Mouse (Mus musculus): Measurements from ENCODE around the gene Adamts20. TPM values are rescaled to one million over a fixed set of nuclear protein-coding genes. Genes with fewer than 3 reads are reported as not detected.

Gene Adamts20
- polyA plus RNA-seq, 1 experiment from 2014 or later = 2.4 TPM

DNA sequence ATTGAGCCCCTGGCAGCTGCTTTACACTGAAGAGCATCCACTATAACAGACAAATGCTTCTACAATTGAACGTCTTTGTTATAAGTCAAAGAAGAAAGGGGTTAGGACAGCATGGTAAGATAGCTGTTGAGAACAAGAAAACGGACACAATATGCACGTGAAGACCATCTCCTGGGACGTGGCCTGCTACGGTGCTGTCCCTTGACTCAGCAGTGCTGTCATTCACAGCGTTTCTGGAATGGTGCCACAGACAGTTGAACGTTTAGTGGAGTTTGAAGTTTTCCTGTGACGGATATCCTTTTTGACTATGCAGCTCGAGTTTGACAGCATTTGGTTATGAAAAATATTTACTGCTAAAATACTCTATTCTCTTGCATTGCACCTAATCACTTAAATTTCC, 157.3 kb downstream of the Adamts20 start:
- Histone ChIP-seq H3K27me3 (ENCODE audit: insufficient read depth, poor library complexity, severe bottlenecking) (no peaks in the 10 kb centered on the region), H3K9me3 (no peaks in the 10 kb centered on the region), H3K36me3 (no peaks in the 10 kb centered on the region), H3K4me1 (no peaks in the 10 kb centered on the region), H3K27ac (no peak overlapping the region), H3K4me3 (no peak overlapping the region)
- WGBS = 76% methylated on average over 9 of the region's 9 CpGs
- DNase-seq (ENCODE audit: low spot score) = no peak

DNA sequence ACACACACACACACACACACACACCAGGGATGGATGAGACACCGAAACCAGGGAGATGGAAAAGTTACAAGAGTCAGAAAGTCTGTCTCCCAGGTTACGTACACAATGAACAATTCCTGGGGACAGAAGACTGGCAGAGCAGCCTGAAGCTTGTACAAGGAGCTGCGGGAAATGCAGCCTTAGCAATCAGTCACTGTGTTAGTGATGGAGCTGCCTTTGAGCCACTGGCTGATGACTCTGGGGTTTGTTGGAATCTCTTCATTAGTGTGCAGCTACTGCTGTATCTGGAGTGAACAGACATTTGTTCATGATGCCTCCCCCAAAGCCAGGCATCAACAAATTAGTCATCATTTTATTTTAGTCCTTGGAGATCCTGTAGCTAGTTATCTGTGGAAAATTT, 162.1 kb downstream of the Adamts20 start:
- WGBS = 78% methylated on average over 3 of the region's 3 CpGs
- Histone ChIP-seq H3K27ac (no peak overlapping the region), H3K9me3 (no peaks in the 10 kb centered on the region), H3K27me3 (ENCODE audit: insufficient read depth, poor library complexity, severe bottlenecking) (no peaks in the 10 kb centered on the region), H3K36me3 (no peaks in the 10 kb centered on the region), H3K4me1 (no peaks in the 10 kb centered on the region), H3K4me3 (no peak overlapping the region)
- DNase-seq (ENCODE audit: low spot score) = no peak

DNA sequence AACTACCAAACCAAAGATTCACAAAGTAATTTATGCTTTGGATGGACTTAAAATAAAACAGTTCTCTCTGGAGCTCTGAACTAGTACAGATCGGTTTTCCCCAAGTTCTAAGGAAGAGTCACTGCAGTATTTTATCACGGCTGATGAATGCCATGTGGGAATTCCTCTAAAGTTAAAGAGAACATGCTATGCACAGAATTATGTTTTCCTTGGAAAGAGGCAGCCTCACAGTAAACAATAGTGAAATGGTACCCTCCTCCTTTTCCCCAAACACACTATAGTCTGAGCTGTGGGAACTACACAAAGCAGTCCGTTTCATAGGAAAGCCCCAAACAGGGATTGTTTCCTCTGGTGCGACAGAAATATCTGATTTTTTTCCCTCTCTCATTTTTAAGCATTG, 171.1 kb downstream of the Adamts20 start:
- 74% methylated on average over 4 of the region's 4 CpGs for WGBS
- no peak overlapping the region for H3K27ac ChIP-seq
- no peaks in the 10 kb centered on the region for H3K27me3 ChIP-seq (ENCODE audit: insufficient read depth, poor library complexity, severe bottlenecking)
- H3K9me3 ChIP-seq = no peaks in the 10 kb centered on the region
- H3K4me1 ChIP-seq = no peaks in the 10 kb centered on the region
- no peak overlapping the region for H3K4me3 ChIP-seq
- H3K36me3 ChIP-seq = no peaks in the 10 kb centered on the region
- no peak for DNase-seq (ENCODE audit: low spot score)

DNA sequence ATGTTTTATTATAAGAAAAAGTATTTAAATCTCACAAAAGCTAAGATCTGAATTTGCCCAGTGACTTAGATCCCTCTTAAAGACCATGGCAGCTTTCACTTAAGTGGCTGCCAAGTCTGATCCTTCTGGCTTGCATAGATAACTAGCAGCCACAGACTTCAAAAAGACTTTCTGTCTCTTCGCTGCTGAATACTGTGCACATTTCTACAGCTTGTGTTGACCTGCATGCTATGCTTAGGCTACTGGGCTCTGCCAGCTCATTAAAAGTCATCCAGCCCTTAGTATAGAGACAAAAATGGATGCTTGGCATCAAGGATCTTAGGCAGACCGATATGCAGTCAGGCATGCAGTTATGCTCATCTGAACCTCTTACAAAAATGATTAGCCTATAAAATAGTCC, 177.2 kb downstream of the Adamts20 start:
- Histone ChIP-seq H3K4me3 (no peak overlapping the region), H3K9me3 (no peaks in the 10 kb centered on the region), H3K27me3 (ENCODE audit: insufficient read depth, poor library complexity, severe bottlenecking) (no peaks in the 10 kb centered on the region), H3K4me1 (peaks cover 7% of the 10 kb centered on the region; the same call in 1 of the 2 replicates), H3K36me3 (no peaks in the 10 kb centered on the region), H3K27ac (no peak overlapping the region)
- 81% methylated on average over 2 of the region's 2 CpGs for WGBS
- DNase-seq (ENCODE audit: low spot score) = peak; percentile 67

DNA sequence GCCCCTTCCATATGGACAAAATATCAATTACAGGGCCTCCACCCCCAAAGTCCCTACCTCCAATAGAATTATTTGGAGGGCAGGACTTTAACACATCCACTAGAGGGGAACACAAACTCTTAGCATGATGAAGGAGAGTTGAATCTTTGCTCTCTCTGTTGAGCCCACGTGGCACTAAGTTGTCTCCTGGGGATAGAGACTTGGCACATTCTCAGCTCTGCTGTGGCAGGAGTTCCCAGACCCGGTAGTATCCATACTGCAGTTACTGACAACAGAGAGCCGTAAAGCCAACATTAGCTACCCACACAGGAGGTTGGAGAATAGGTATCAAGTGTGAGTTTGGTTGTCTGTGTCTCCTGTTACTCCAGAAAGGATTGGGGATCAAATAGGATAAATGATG, 177.7 kb downstream of the Adamts20 start:
- peak; percentile 30 for DNase-seq (ENCODE audit: low spot score)
- Histone ChIP-seq H3K9me3 (no peaks in the 10 kb centered on the region), H3K4me1 (peaks cover 7% of the 10 kb centered on the region; the same call in 1 of the 2 replicates), H3K36me3 (no peaks in the 10 kb centered on the region), H3K27me3 (ENCODE audit: insufficient read depth, poor library complexity, severe bottlenecking) (no peaks in the 10 kb centered on the region), H3K4me3 (no peak overlapping the region), H3K27ac (no peak overlapping the region)
- 70% methylated on average over 3 of the region's 3 CpGs for WGBS

DNA sequence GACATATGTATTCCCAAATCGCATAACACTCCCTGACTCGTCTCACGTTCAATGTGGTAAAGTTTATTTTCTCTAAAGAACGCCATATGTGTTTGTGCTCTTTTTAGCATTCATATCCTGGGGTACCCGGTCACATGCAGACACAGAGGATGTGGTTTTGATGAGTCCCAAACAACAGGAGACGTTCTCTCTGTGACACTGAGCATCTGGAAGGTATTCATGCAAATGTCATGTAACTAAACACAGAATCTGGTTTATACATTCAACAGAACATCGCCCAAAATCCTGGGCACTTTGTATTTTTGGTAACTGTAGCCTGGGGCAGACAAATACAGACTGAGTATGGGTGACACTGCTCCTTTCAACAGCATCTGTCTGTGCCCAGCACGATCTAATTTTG, 188.8 kb downstream of the Adamts20 start:
- 82% methylated on average over 8 of the region's 8 CpGs for WGBS
- no peak for DNase-seq (ENCODE audit: low spot score)
- no peak overlapping the region for H3K4me3 ChIP-seq

DNA sequence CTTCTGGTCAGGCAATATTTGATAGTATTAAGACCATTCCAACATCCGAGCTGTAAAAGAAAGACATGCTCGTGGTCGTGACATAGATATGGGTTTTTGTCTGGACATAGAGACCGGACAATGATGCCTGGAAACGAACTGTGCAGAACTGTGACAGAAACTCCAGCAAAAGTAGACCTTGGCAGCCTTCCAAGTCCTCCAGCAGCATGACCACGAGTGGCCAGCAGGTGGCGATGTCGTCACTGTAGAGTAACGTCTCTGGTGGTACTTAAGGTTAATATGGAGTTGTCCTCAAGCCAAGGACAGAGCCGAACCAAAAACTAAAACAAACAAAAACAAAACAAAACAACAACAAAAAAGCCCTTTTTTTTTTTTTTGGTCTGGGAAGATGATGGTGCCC, 199.6 kb downstream of the Adamts20 start:
- H3K4me1 ChIP-seq = 0 out of 2 replicates have a peak, but pooled peaks cover 8% of the 10 kb centered on the region
- DNase-seq (ENCODE audit: low spot score) = peak; percentile 77
- H3K36me3 ChIP-seq = no peaks in the 10 kb centered on the region
- no peaks in the 10 kb centered on the region for H3K9me3 ChIP-seq
- WGBS = 32% methylated on average over 10 of the region's 10 CpGs
- no peak overlapping the region for H3K4me3 ChIP-seq
- H3K27me3 ChIP-seq (ENCODE audit: insufficient read depth, poor library complexity, severe bottlenecking) = no peaks in the 10 kb centered on the region
- no peak overlapping the region for H3K27ac ChIP-seq

More for the DNA sequence above, 188.8 kb downstream of the Adamts20 start:
- Histone ChIP-seq H3K9me3 (no peaks in the 10 kb centered on the region), H3K27me3 (ENCODE audit: insufficient read depth, poor library complexity, severe bottlenecking) (no peaks in the 10 kb centered on the region), H3K27ac (no peak overlapping the region), H3K36me3 (no peaks in the 10 kb centered on the region), H3K4me1 (peaks cover 4% of the 10 kb centered on the region; the same call in 1 of the 2 replicates)

DNA sequence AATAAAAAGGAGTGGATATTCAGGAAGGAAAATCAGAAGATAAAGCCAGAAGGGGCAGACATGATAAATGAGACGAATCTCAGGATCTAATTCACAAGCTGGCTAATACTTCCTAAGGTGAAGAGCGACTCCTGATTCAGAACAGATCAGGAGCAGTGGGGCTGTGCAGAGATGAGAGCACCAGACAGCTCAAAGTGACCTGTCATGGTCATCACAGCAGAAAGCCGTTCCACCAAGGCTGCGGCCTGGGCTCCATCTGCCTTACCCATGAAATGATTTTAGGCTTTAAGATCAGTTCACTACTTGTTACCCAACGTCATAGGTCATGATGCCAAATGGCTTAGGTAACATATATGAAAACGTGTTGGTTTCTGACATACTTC, 200.7 kb downstream of the Adamts20 start:
- 69% methylated on average over 6 of the region's 6 CpGs for WGBS
- no peak overlapping the region for H3K4me3 ChIP-seq

DNA sequence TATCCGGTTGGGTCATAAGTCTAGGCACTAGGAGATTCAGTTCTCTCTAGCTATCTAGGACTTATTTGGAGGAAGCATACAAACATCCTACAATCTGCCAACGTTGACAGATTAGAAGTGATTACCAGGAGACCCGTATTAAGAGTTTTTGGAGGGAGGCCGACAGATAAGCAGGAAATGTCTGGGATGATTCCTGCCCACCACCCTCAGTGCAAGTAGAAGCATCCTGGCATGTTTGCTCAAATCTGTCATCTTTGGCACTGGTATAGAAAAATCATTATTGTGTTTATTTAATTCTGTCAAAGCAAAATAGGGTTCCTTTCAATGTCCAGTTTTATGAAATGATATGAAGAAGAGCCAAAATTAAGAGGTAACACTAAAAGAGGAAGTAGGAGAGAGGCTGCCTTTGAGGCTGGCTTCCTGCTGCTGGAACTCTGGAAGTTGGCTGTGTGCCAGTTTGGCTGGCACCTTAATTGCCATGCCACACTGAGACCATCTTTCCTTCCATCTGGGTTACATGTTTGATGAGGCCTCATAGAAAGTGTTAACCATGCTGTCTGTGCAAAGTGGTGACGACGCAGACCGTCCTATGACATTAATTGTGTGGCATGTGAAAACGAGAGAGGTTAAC, 201.2 kb downstream of the Adamts20 start:
- Histone ChIP-seq H3K4me1 (0 out of 2 replicates have a peak, but pooled peaks cover 8% of the 10 kb centered on the region), H3K27ac (no peak overlapping the region), H3K4me3 (no peak overlapping the region), H3K36me3 (no peaks in the 10 kb centered on the region), H3K27me3 (ENCODE audit: insufficient read depth, poor library complexity, severe bottlenecking) (no peaks in the 10 kb centered on the region), H3K9me3 (no peaks in the 10 kb centered on the region)
- 63% methylated on average over 8 of the region's 8 CpGs for WGBS
- peak; percentile 59 for DNase-seq (ENCODE audit: low spot score)

More for the DNA sequence above, 200.7 kb downstream of the Adamts20 start:
- Histone ChIP-seq H3K36me3 (no peaks in the 10 kb centered on the region), H3K27ac (no peak overlapping the region), H3K9me3 (no peaks in the 10 kb centered on the region), H3K4me1 (0 out of 2 replicates have a peak, but pooled peaks cover 8% of the 10 kb centered on the region), H3K27me3 (ENCODE audit: insufficient read depth, poor library complexity, severe bottlenecking) (no peaks in the 10 kb centered on the region)
- peak; percentile 42 for DNase-seq (ENCODE audit: low spot score)

DNA sequence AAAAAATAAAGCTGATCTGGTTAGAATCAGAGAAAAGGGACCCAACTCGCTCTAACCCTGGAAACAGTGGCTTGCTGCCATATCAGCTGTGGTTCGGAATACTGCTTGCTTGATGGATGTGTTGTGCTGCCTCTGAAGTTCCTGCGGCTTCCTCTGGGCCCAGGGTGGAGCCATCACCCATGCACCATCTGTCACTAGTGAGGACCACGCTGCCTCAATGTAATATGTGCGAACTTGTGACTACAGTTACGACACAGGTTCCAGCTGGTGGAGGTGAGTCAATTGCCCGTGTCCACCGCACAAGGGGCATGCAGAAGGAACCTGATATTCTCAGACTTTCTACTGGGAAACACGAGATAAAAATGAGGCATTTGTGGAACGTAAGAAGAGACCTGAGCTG, 202.0 kb downstream of the Adamts20 start:
- Histone ChIP-seq H3K4me1 (peaks cover 8% of the 10 kb centered on the region; the same call in 1 of the 2 replicates), H3K4me3 (no peak overlapping the region), H3K9me3 (no peaks in the 10 kb centered on the region), H3K36me3 (no peaks in the 10 kb centered on the region), H3K27me3 (ENCODE audit: insufficient read depth, poor library complexity, severe bottlenecking) (no peaks in the 10 kb centered on the region), H3K27ac (no peak overlapping the region)
- 58% methylated on average over 10 of the region's 10 CpGs for WGBS
- no peak for DNase-seq (ENCODE audit: low spot score)

DNA sequence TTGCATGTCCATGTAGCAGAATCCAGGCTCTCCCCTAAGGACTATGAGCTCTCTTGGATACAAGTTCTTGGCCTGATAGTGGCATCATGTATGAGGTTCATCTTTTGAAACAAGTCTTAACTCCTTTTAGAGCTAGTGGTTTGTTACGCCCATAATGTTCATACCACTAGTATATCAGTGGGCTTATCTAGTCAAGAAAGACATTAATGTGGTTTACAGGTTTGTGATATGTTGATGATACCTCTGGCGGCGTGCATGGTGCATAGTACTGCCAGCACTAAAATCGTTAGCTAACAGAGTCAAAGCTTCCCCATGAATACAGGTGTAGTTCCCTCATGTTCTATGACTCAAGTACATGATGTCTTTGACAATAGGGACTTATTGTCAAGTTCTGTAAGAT, 205.7 kb downstream of the Adamts20 start:
- Histone ChIP-seq H3K27me3 (ENCODE audit: insufficient read depth, poor library complexity, severe bottlenecking) (no peaks in the 10 kb centered on the region), H3K9me3 (no peaks in the 10 kb centered on the region), H3K4me3 (no peak overlapping the region), H3K36me3 (no peaks in the 10 kb centered on the region), H3K4me1 (peaks cover 18% of the 10 kb centered on the region), H3K27ac (no peak overlapping the region)
- 89% methylated on average over 4 of the region's 4 CpGs for WGBS
- no peak for DNase-seq (ENCODE audit: low spot score)

DNA sequence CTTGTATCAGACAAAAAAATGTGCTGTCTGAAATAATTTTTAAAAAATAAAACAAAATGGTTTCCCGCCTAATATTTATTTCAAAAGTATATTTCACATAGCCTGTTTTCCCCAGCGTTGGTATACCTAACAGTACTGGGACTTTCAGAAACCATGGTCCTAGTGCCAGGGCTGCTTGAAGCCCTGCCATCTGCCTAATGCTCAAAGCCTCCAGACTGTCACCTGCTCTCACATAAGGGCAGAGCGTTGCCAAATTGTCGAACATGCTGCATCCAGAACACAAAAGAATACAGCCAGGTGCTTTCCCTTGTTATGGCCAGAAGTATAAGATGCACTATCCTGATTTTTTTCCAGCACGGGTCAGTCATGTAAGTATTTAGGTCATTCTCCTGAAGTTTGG, 209.7 kb downstream of the Adamts20 start:
- Histone ChIP-seq H3K27me3 (ENCODE audit: insufficient read depth, poor library complexity, severe bottlenecking) (no peaks in the 10 kb centered on the region), H3K9me3 (no peaks in the 10 kb centered on the region), H3K36me3 (no peaks in the 10 kb centered on the region), H3K4me3 (no peak overlapping the region), H3K4me1 (peaks cover 10% of the 10 kb centered on the region), H3K27ac (no peak overlapping the region)
- DNase-seq (ENCODE audit: low spot score) = peak; percentile 42
- 86% methylated on average over 5 of the region's 5 CpGs for WGBS

DNA sequence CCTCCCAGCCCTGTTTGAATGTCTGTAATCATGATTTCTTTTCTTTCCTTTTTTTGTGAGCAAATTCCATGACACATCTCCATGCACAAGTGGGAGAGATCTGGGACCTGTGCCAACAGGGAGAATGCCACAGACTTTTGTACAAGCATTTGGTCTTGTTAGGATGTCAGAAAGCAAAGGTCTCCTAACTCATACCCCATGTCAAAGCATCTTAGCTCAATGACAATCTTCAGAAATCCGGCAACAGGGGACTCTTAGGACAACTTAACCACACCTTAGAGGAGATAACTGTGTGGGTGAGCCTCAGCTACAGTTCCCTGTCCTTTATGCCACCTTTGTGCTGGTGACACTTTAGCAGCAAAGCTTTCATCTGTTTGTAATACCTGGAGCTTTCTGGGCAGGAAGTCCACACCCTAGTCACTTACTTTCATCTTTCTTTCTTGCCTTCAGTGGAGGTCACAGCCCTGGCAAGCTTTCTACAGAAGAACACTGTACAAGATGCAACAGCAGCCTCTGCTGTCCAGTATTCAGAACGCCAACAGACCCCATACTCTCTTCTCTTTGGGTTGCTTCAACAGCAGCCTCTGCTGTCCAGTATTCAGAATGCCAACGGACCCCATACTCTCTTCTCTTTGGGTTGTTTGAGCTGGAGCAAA, 210.2 kb downstream of the Adamts20 start:
- Histone ChIP-seq H3K9me3 (no peaks in the 10 kb centered on the region), H3K27me3 (ENCODE audit: insufficient read depth, poor library complexity, severe bottlenecking) (no peaks in the 10 kb centered on the region)
- WGBS = 76% methylated on average over 3 of the region's 3 CpGs

More for the DNA sequence above, 210.2 kb downstream of the Adamts20 start:
- no peak overlapping the region for H3K27ac ChIP-seq
- peaks cover 11% of the 10 kb centered on the region for H3K4me1 ChIP-seq
- DNase-seq (ENCODE audit: low spot score) = peak; percentile 66
- no peak overlapping the region for H3K4me3 ChIP-seq
- H3K36me3 ChIP-seq = no peaks in the 10 kb centered on the region
